Mouse (Mus musculus): ENCODE data around the gene Pcdh8. TPM values are rescaled to one million over a fixed set of nuclear protein-coding genes. Genes with fewer than 3 reads are reported as not detected.

Pcdh8 gene
- polyA plus RNA-seq, 1 experiment from 2014 or later = 58.9 TPM

GRCm38 (mm10) chr14:79738441-79738840 lies 32.7 kb downstream of the Pcdh8 start:
- ATAC-seq (ENCODE audit: low FRiP score, low read depth) = no peak

DNA sequence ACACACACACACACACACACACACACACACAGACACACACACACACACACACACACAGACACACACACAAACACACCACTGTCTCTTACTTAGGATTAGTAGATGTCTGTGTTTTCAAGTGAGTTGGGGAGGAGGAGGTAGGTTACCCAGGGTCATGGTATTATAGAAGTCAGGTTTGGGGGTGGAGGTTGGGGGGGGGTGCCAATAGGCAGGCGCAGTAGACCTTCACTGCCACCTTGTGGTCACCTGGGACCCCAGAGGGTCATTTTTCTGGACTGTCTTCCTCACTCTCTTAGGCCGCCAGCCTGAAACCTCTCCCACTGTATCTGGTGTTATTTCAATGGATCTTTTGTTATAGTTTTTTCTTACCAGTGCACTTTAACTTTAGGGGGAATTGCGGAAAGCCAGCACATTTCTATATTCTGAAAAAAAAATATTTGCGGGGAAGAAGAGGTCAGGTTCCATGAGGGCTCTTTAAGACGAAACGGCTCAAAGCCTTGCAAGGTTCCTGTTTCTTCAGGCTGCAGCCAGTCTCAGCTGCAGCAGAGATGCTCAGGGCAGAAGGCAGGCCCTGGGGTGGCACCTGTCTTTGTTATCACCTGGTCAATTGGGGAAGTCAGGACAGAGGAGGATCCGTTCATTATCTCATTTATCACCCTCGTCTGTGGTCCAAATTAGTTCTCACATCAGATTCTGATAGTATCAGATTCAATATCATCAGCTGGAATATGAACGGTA lies 33.3 kb downstream of the Pcdh8 start:
- Histone ChIP-seq H3K9ac (no peak overlapping the region), H3K27ac (replicated peaks) (no peak overlapping the region), H3K27me3 (no peaks in the 10 kb centered on the region), H3K4me1 (replicated peaks) (peaks cover 10% of the 10 kb centered on the region), H3K36me3 (no peaks in the 10 kb centered on the region), H3K4me2 (no peak overlapping the region), H3K4me3 (no peak overlapping the region), H3K9me3 (no peaks in the 10 kb centered on the region)
- whole genome bisulfite sequencing = 55% methylated on average over 9 of the region's 9 CpGs
- no peak for ATAC-seq (ENCODE audit: low FRiP score, low read depth)

More at GRCm38 (mm10) chr14:79738441-79738840, 32.7 kb downstream of the Pcdh8 start:
- WGBS = 40% methylated on average over 9 of the region's 9 CpGs
- Histone ChIP-seq H3K9me3 (no peaks in the 10 kb centered on the region), H3K4me3 (no peak overlapping the region), H3K27me3 (no peaks in the 10 kb centered on the region), H3K36me3 (no peaks in the 10 kb centered on the region), H3K4me2 (no peak overlapping the region), H3K4me1 (replicated peaks) (peaks cover 10% of the 10 kb centered on the region), H3K9ac (no peak overlapping the region), H3K27ac (replicated peaks) (no peak overlapping the region)

- H3K36me3 ChIP-seq = no peaks in the 10 kb centered on the region
- no peak overlapping the region for H3K9ac ChIP-seq
- H3K9me3 ChIP-seq = no peaks in the 10 kb centered on the region
- H3K27me3 ChIP-seq = no peaks in the 10 kb centered on the region
- no peak overlapping the region for H3K4me3 ChIP-seq
- H3K4me1 ChIP-seq (replicated peaks) = peaks cover 10% of the 10 kb centered on the region
- WGBS = 46% methylated on average over 6 of the region's 6 CpGs
- no peak overlapping the region for H3K4me2 ChIP-seq
- no peak overlapping the region for H3K27ac ChIP-seq (replicated peaks)
- no peak for ATAC-seq (ENCODE audit: low FRiP score, low read depth)
Measured at GRCm38 (mm10) chr14:79736781-79737180, 34.3 kb downstream of the Pcdh8 start.

GRCm38 (mm10) chr14:79733501-79733900 lies 37.6 kb downstream of the Pcdh8 start:
- Histone ChIP-seq H3K4me2 (no peak overlapping the region), H3K4me1 (replicated peaks) (peaks cover 10% of the 10 kb centered on the region), H3K36me3 (no peaks in the 10 kb centered on the region), H3K27me3 (no peaks in the 10 kb centered on the region), H3K9me3 (no peaks in the 10 kb centered on the region), H3K27ac (replicated peaks) (no peak overlapping the region), H3K4me3 (no peak overlapping the region), H3K9ac (no peak overlapping the region)
- WGBS = 73% methylated on average over 6 of the region's 6 CpGs
- no peak for ATAC-seq (ENCODE audit: low FRiP score, low read depth)

DNA sequence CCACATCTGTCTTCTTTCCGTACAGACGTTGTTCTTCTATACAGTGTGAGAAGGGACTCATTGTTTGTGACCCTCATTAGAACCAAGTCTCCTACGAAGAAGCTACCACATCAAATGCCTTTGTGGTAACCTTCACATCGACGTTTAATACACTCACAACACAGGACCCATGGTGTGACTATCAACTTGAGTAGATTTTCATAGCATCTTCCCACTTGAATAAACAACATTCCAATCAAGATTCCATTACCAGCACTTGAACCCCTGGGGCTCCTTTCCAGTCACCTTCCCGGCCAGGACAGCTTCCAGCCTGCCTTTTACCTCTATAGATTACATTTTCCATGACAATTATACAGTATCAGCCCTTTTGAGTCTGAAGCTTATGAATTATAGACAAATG lies 42.3 kb downstream of the Pcdh8 start:
- no peak overlapping the region for H3K9ac ChIP-seq
- no peaks in the 10 kb centered on the region for H3K36me3 ChIP-seq
- ATAC-seq (ENCODE audit: low FRiP score, low read depth) = no peak
- no peak overlapping the region for H3K4me3 ChIP-seq
- WGBS = 62% methylated on average over 6 of the region's 6 CpGs
- no peak overlapping the region for H3K4me2 ChIP-seq
- no peaks in the 10 kb centered on the region for H3K9me3 ChIP-seq
- peaks cover 15% of the 10 kb centered on the region for H3K4me1 ChIP-seq (replicated peaks)
- H3K27me3 ChIP-seq = no peaks in the 10 kb centered on the region
- no peak overlapping the region for H3K27ac ChIP-seq (replicated peaks)

- H3K27ac ChIP-seq (replicated peaks) = peak overlapping the region; percentile 76
- peaks cover 37% of the 10 kb centered on the region for H3K4me1 ChIP-seq (replicated peaks)
- peak overlapping the region; percentile 30 for H3K4me2 ChIP-seq
- ATAC-seq (ENCODE audit: low FRiP score, low read depth) = peak; percentile 89
- no peaks in the 10 kb centered on the region for H3K27me3 ChIP-seq
- no peaks in the 10 kb centered on the region for H3K9me3 ChIP-seq
- WGBS = 39% methylated on average over 18 of the region's 18 CpGs
- H3K4me3 ChIP-seq = no peak overlapping the region
- H3K36me3 ChIP-seq = no peaks in the 10 kb centered on the region
- H3K9ac ChIP-seq = no peak overlapping the region
Measured at GRCm38 (mm10) chr14:79724002-79724681, 47.0 kb downstream of the Pcdh8 start.

GRCm38 (mm10) chr14:79722228-79722627 lies 48.9 kb downstream of the Pcdh8 start:
- H3K27ac ChIP-seq (replicated peaks) = no peak overlapping the region
- H3K4me2 ChIP-seq = no peak overlapping the region
- no peak for ATAC-seq (ENCODE audit: low FRiP score, low read depth)

More at GRCm38 (mm10) chr14:79722228-79722627, 48.9 kb downstream of the Pcdh8 start:
- Histone ChIP-seq H3K9ac (no peak overlapping the region), H3K36me3 (no peaks in the 10 kb centered on the region), H3K4me3 (no peak overlapping the region), H3K4me1 (replicated peaks) (peaks cover 37% of the 10 kb centered on the region), H3K27me3 (no peaks in the 10 kb centered on the region), H3K9me3 (no peaks in the 10 kb centered on the region)
- WGBS = 28% methylated on average over 7 of the region's 7 CpGs

MicroRNA genes within 50 kb of the gene (microRNA counts, 519-probe panel; counts per million panel counts)
- microRNA mmu-miR-759 = 1,694 counts per million, percentile 11 among the panel's probes with 10 or more counts

Small RNA genes lying within 50 kb of the gene (microRNA-seq; reads per million reads assigned to microRNA genes)
- gene Mir759 = not detected

Other genes with a start within 250 kb of the Pcdh8 start
- 100 and 105 TPM in 2 replicates for gene Sugt1, start 183.6 kb downstream of the Pcdh8 start, polyA plus RNA-seq (2015; fragmentation: Nextera tagmentation; extraction: Ambion mirVana)
- 4.7 and 5.7 TPM in 2 replicates for gene Cnmd, start 109.1 kb downstream of the Pcdh8 start, polyA plus RNA-seq (2015; fragmentation: Nextera tagmentation; extraction: Ambion mirVana)
- gene Olfm4, start 212.8 kb upstream of the Pcdh8 start, polyA plus RNA-seq (2015; fragmentation: Nextera tagmentation; extraction: Ambion mirVana) = 0.93 and 1.1 TPM in 2 replicates

Measured in hindbrain, embryonic 15.5 days (tissue).